Mouse (Mus musculus): ENCODE measurements around the gene Tmod1. TPM values are rescaled to one million over a fixed set of nuclear protein-coding genes. Genes with fewer than 3 reads are reported as not detected.

Tmod1 gene
- polyA plus RNA-seq, 1 experiment from 2014 or later = 15.0 TPM

GRCm38 (mm10) chr4:46033197-46033596, 5.5 kb upstream of the Tmod1 start:
- DNase-seq (ENCODE audit: low spot score) (peak; percentile 84), ATAC-seq (peak; percentile 92)
- H3K36me3 ChIP-seq (ENCODE audit: insufficient read depth, low read length) = no peaks in the 10 kb centered on the region
- WGBS = 47% methylated on average over 2 of the region's 2 CpGs
- no peaks in the 10 kb centered on the region for H3K9me3 ChIP-seq (ENCODE audit: low read length)
- peak overlapping the region; percentile 54; the same call in 1 of the 2 replicates for H3K27ac ChIP-seq (ENCODE audit: low read length)
- TF ChIP-seq EP300 (IDR thresholded peaks at IDR 0.05) (peak; percentile 88), CTCF (IDR thresholded peaks at IDR 0.05) (0 out of 2 replicates have a peak, but pooled peaks have one; percentile 1)
- 0 out of 2 replicates have a peak overlapping the region, but pooled peaks have one; percentile 14 for H3K4me2 ChIP-seq (replicated peaks; ENCODE audit: low read depth, low read length)
- no peaks in the 10 kb centered on the region for H3K4me1 ChIP-seq (ENCODE audit: insufficient read depth, low read depth, low read length)
- H3K27me3 ChIP-seq (replicated peaks; ENCODE audit: insufficient read depth, low read length) = no peaks in the 10 kb centered on the region; the same call in 1 of the 2 replicates
- no peak overlapping the region for H3K9ac ChIP-seq (replicated peaks; ENCODE audit: low read depth)
- H3K4me3 ChIP-seq (ENCODE audit: low read depth, low read length) = no peak overlapping the region

GRCm38 (mm10) chr4:46038591-46038891, 194 bp upstream of the Tmod1 start:
- peaks cover 4% of the 10 kb centered on the region; the same call in 1 of the 2 replicates for H3K4me1 ChIP-seq (ENCODE audit: insufficient read depth, low read depth, low read length)
- H3K36me3 ChIP-seq (ENCODE audit: insufficient read depth, low read length) = no peaks in the 10 kb centered on the region
- H3K4me2 ChIP-seq (replicated peaks; ENCODE audit: low read depth, low read length) = peak overlapping the region; percentile 99
- H3K9ac ChIP-seq (replicated peaks; ENCODE audit: low read depth) = peak overlapping the region; percentile 64; the same call in 1 of the 2 replicates
- TF ChIP-seq EP300 (IDR thresholded peaks at IDR 0.05) = no peak
- H3K27me3 ChIP-seq (replicated peaks; ENCODE audit: insufficient read depth, low read length) = peaks cover 6% of the 10 kb centered on the region; the same call in 1 of the 2 replicates
- ATAC-seq = no peak; the same call in 1 of the 2 replicates
- peak overlapping the region; percentile 61 for H3K4me3 ChIP-seq (ENCODE audit: low read depth, low read length)
- 4% methylated on average over 12 of the region's 12 CpGs for WGBS
- H3K27ac ChIP-seq (ENCODE audit: low read length) = peak overlapping the region; percentile 73
- no peaks in the 10 kb centered on the region for H3K9me3 ChIP-seq (ENCODE audit: low read length)
- peak; percentile 44 for DNase-seq (ENCODE audit: low spot score)

GRCm38 (mm10) chr4:46039899-46040298, 1.2 kb downstream of the Tmod1 start:
- H3K9ac ChIP-seq (replicated peaks; ENCODE audit: low read depth) = peak overlapping the region; percentile 64; the same call in 1 of the 2 replicates
- H3K4me1 ChIP-seq (ENCODE audit: insufficient read depth, low read depth, low read length) = peaks cover 4% of the 10 kb centered on the region; the same call in 1 of the 2 replicates
- TF ChIP-seq EP300 (IDR thresholded peaks at IDR 0.05) (no peak), CTCF (IDR thresholded peaks at IDR 0.05) (no peak)
- peak overlapping the region; percentile 61 for H3K4me3 ChIP-seq (ENCODE audit: low read depth, low read length)
- 15% methylated on average over 6 of the region's 6 CpGs for WGBS
- no peaks in the 10 kb centered on the region for H3K9me3 ChIP-seq (ENCODE audit: low read length)
- no peak overlapping the region for H3K27ac ChIP-seq (ENCODE audit: low read length)
- H3K27me3 ChIP-seq (replicated peaks; ENCODE audit: insufficient read depth, low read length) = peaks cover 6% of the 10 kb centered on the region; the same call in 1 of the 2 replicates
- no peak for ATAC-seq
- peak overlapping the region; percentile 99 for H3K4me2 ChIP-seq (replicated peaks; ENCODE audit: low read depth, low read length)
- H3K36me3 ChIP-seq (ENCODE audit: insufficient read depth, low read length) = no peaks in the 10 kb centered on the region
- DNase-seq (ENCODE audit: low spot score) = no peak

- H3K4me1 ChIP-seq (ENCODE audit: insufficient read depth, low read depth, low read length) = peaks cover 4% of the 10 kb centered on the region; the same call in 1 of the 2 replicates
- TF ChIP-seq CTCF (IDR thresholded peaks at IDR 0.05) (peak; percentile 76), EP300 (IDR thresholded peaks at IDR 0.05) (no peak)
- no peak overlapping the region for H3K27ac ChIP-seq (ENCODE audit: low read length)
- H3K36me3 ChIP-seq (ENCODE audit: insufficient read depth, low read length) = no peaks in the 10 kb centered on the region
- peak overlapping the region; percentile 61; the same call in 1 of the 2 replicates for H3K4me3 ChIP-seq (ENCODE audit: low read depth, low read length)
- 11% methylated on average over 9 of the region's 9 CpGs for WGBS
- no peaks in the 10 kb centered on the region for H3K9me3 ChIP-seq (ENCODE audit: low read length)
- no peak overlapping the region for H3K9ac ChIP-seq (replicated peaks; ENCODE audit: low read depth)
- DNase-seq (ENCODE audit: low spot score) (peak; percentile 37), ATAC-seq (0 out of 2 replicates have a peak, but pooled peaks have one; percentile 7)
- peaks cover 6% of the 10 kb centered on the region; the same call in 1 of the 2 replicates for H3K27me3 ChIP-seq (replicated peaks; ENCODE audit: insufficient read depth, low read length)
- H3K4me2 ChIP-seq (replicated peaks; ENCODE audit: low read depth, low read length) = peak overlapping the region; percentile 99
These were observed 2.0 kb downstream of the Tmod1 start for GRCm38 (mm10) chr4:46040594-46041192.

GRCm38 (mm10) chr4:46041761-46042504, 3.2 kb downstream of the Tmod1 start:
- Histone ChIP-seq H3K27me3 (replicated peaks; ENCODE audit: insufficient read depth, low read length) (peaks cover 6% of the 10 kb centered on the region; the same call in 1 of the 2 replicates), H3K36me3 (ENCODE audit: insufficient read depth, low read length) (no peaks in the 10 kb centered on the region), H3K9me3 (ENCODE audit: low read length) (no peaks in the 10 kb centered on the region), H3K4me2 (replicated peaks; ENCODE audit: low read depth, low read length) (no peak overlapping the region), H3K27ac (ENCODE audit: low read length) (no peak overlapping the region), H3K4me3 (ENCODE audit: low read depth, low read length) (no peak overlapping the region), H3K4me1 (ENCODE audit: insufficient read depth, low read depth, low read length) (peaks cover 4% of the 10 kb centered on the region; the same call in 1 of the 2 replicates), H3K9ac (replicated peaks; ENCODE audit: low read depth) (no peak overlapping the region)
- WGBS = 42% methylated on average over 7 of the region's 7 CpGs
- DNase-seq (ENCODE audit: low spot score) = no peak
- TF ChIP-seq EP300 (IDR thresholded peaks at IDR 0.05) = no peak
- TF ChIP-seq CTCF (IDR thresholded peaks at IDR 0.05) = no peak
- no peak for ATAC-seq

- Histone ChIP-seq H3K9ac (replicated peaks; ENCODE audit: low read depth) (no peak overlapping the region), H3K27me3 (replicated peaks; ENCODE audit: insufficient read depth, low read length) (peaks cover 6% of the 10 kb centered on the region; the same call in 1 of the 2 replicates), H3K4me1 (ENCODE audit: insufficient read depth, low read depth, low read length) (peaks cover 4% of the 10 kb centered on the region; the same call in 1 of the 2 replicates), H3K9me3 (ENCODE audit: low read length) (no peaks in the 10 kb centered on the region), H3K4me2 (replicated peaks; ENCODE audit: low read depth, low read length) (no peak overlapping the region), H3K4me3 (ENCODE audit: low read depth, low read length) (no peak overlapping the region), H3K36me3 (ENCODE audit: insufficient read depth, low read length) (no peaks in the 10 kb centered on the region), H3K27ac (ENCODE audit: low read length) (no peak overlapping the region)
- DNase-seq (ENCODE audit: low spot score) = no peak
- ATAC-seq = no peak
- WGBS = 42% methylated on average over 5 of the region's 5 CpGs
- TF ChIP-seq EP300 (IDR thresholded peaks at IDR 0.05) (no peak), CTCF (IDR thresholded peaks at IDR 0.05) (no peak)
These were observed 3.7 kb downstream of the Tmod1 start for GRCm38 (mm10) chr4:46042505-46042850.

Data from lung, postnatal 0 days (tissue).